Mouse (Mus musculus): ENCODE results near the gene Rad51c.
A peak's percentile ranks its signal among the peaks of the same experiment; 100 is the strongest.

Rad51c gene

DNA sequence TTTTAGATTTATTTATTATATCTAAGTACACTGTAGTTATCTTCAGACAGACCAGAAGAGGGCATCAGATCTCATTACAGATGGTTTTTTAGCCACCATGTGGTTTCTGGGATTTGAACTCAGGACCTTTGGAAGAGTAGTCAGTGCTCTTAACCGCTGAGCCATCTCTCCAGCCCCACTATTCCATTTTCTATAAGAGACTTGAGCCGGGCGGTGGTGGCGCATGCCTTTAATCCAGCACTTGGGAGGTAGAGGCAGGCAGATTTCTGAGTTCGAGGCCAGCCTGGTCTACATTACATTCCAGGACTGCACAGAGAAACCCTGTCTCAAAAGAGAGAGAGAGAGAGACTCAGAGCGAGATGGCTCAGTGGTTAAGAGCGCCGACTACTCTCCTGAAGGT lies 27.1 kb upstream of the Rad51c start:
- peak; percentile 71 for DNase-seq

DNA sequence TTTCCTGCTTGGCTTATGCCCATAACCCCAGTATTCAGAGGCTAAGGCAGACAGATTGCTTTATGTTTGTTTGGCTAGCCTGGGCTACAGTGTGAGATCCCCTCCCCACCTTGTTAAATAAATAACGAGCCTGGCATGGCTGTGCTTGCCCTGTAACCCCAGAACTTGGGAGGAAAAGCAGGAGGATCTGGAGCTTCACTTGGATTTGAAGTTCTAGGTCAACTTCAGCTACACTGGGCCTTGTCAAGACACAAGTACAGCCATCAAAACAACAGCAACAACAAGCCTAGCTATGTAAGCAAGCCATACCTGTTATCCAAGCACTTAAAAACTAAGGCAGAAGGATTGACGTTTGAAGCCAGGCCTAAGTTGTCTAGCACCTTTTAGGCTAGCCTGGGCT lies 25.6 kb upstream of the Rad51c start:
- no peak for DNase-seq

DNA sequence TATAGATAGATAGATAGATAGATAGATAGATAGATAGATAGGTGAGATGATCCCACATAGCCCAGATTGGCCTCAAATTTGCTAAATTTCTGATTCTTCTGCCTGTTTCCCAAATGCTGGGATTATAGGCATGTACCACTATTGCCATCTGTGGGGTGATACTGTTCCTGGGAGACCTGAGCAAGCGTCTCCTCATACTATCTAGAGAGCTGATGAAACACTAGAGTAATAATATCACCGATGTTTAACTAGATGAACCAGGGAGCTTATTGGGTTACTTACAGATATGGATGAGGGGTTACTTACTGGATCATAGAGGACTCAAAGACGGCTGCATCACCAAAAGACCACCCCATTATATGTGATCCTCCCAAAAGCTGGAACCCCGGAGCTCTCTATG lies 24.6 kb upstream of the Rad51c start:
- DNase-seq = peak; percentile 46

- peak; percentile 85 for DNase-seq
Observed at GRCm38 (mm10) chr11:87428051-87428673, 23.4 kb upstream of the Rad51c start.

DNA sequence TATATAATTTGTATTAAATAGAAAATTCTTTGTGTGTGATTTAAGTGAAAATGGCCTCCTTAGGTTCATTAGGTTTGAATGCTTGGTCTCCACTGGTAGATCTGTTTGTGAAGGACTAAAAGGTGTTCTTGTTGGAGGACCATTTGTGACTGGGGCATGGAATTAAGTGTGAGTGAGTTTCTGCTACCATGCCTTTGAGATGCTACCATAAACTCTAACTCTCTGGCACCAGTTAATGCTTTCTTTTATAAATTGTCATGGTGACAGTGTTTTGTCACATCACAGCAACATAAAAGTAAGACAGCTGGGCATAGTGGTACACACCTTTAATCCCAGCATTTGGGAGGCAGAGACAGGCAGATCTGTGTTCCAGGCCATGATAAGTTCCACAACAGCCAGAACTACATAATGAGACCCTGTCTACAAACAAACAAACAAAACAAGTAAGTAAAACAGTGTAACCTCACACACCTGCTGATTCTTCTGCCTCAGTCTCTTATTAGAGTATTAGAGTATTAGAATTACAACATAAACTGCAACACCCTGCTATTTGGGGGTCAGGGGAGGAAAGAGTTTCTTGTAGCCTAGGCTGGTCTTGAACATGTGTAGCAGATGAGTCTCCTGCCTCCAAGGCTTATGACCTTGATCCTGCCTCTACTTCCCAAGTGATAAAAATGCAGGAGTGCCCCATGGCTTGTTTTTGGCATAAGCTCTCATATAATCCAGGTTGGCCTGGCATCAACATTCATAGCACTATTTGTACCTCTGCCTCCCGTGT lies 22.7 kb upstream of the Rad51c start:
- DNase-seq = peak; percentile 59

DNA sequence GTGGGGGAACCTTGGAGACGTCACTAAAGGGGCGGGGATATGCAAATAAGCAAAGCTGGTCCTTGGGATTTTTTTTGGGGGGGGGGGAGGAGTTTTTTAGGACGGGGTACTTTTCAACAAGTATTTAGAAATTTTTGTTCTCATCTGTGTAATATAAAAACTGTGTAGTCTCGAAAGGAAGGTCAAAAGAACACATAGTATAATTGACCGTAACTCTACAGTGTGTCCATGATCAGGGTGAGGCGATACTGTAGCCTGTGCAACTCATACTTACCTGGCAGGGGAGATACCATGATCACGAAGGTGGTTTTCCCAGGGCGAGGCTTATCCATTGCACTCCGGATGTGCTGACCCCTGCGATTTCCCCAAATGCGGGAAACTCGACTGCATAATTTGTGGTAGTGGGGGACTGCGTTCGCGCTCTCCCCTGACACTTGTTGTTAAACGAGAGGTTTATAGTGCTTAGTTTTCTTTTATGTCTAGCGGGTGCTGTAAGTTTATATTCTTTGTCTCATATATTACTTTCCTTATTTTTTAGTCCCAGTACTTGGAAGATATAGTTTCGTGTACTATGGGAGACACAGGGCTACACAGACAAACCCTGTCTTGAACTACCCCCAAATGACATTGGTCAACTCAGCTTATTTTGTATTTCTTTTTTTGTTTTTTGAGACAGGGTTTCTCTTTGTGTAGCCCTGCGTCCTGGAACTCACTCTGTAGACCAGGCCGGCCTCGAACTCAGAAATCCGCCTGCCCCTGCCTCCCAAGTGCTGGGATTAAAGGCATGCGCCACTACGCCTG lies 21.9 kb upstream of the Rad51c start:
- DNase-seq = peak; percentile 99

- no peak for DNase-seq
Observed at GRCm38 (mm10) chr11:87426121-87426449, 21.3 kb upstream of the Rad51c start.

DNA sequence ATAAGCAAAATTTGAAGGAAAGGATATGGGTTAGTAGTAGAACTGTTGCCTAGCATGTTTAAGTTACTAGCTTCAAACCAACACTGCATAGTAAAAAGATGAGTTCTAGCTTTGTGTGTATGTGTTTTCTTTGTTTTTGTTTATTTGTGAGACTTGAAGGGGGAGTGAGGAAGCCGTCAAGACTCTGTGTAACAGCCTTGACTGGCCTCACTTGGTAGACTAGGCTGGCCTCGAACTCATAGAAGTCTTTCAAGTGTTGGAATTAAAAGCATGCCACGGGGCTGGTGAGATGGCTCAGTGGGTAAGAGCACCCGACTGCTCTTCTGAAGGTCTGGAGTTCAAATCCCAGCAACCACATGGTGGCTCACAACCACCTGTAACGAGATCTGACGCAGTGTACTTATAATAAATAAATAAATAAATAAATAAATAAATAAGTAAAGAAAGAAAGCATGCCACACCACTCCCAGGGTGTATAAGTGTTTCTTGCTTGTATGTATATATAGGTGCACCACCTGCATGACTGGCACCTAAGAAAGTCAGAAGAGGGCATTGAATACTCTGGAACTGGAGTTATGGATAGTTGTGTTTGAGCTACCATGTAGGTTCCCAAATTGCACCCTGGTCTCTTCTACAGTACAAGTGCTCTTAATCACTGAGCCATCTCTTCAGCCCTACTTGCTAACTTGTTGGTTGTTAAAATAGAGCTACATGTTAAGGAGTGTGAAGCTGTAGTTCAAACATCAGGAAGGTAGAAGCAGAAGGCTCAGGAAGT lies 19.0 kb upstream of the Rad51c start:
- DNase-seq = peak; percentile 87

GRCm38 (mm10) chr11:87422511-87423340 lies 18.0 kb upstream of the Rad51c start:
- DNase-seq = peak; percentile 99

GRCm38 (mm10) chr11:87421760-87422201 lies 17.0 kb upstream of the Rad51c start:
- DNase-seq = peak; percentile 90

GRCm38 (mm10) chr11:87420861-87421260 lies 16.1 kb upstream of the Rad51c start:
- DNase-seq = peak; percentile 35

GRCm38 (mm10) chr11:87416120-87416519 lies 11.4 kb upstream of the Rad51c start:
- DNase-seq = peak; percentile 36

DNA sequence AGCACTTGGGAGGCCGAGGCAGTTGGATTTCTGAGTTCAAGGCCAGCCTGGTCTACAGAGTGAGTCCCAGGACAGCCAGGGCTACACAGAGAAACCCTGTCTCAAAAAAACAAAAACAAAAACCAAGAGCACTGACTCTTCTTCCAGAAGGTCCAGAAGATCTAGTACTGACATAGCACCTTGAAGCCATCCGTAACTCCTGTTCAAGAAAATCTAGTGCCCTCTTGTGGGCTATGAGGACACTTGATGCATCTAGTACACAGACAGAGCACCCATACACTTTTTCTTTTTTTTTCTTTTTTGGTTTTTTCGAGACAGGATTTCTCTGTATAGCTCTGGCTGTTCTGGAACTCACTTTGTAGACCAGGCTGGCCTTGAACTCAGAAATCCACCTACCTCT lies 8.7 kb upstream of the Rad51c start:
- peak; percentile 76 for DNase-seq

DNA sequence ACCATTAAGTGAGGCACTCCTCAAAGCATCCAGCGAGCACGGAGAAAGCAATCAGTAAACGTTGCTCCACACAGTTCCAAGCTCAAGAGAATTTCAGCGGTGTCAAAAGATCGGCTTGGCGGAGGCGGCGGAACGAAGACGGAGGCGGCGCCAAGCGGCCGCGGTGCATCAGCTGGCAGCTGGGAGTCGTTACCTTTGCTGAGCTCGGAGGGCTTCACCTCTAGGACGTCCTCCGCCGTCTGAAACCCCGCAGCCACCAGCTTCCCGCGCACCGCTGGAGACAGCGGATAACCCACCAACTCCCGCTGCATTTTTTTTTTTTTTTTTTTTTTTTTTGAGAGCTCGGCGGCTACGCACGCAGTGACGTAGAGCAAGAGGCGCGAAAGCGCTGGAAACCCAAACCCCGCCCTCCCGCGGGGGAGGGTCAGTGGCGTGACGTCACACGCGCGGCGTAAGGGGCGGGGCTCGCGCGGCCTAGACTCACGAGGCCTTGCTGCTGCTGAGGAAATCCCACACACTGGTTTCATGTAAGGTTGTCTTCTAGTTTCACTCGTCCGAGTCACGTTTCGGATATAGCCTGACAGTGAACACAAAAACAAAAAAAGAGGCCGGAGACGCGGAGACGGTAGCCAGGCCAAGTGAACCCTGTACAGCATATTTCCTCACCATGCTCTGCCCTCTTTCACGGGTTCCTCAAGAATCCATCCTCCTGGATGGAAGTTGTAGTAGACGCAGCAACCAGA lies 472 bp downstream of the Rad51c start:
- DNase-seq = peak; percentile 99

- DNase-seq = peak; percentile 51
Observed at GRCm38 (mm10) chr11:87398402-87398801, 6.4 kb downstream of the Rad51c start.

- DNase-seq = peak; percentile 27
Observed at GRCm38 (mm10) chr11:87393855-87394254, 10.9 kb downstream of the Rad51c start.

- DNase-seq = peak; percentile 6
Observed at GRCm38 (mm10) chr11:87385676-87386075, 19.1 kb downstream of the Rad51c start.

- peak; percentile 71 for DNase-seq
Observed at GRCm38 (mm10) chr11:87384551-87384950, 20.2 kb downstream of the Rad51c start.

DNA sequence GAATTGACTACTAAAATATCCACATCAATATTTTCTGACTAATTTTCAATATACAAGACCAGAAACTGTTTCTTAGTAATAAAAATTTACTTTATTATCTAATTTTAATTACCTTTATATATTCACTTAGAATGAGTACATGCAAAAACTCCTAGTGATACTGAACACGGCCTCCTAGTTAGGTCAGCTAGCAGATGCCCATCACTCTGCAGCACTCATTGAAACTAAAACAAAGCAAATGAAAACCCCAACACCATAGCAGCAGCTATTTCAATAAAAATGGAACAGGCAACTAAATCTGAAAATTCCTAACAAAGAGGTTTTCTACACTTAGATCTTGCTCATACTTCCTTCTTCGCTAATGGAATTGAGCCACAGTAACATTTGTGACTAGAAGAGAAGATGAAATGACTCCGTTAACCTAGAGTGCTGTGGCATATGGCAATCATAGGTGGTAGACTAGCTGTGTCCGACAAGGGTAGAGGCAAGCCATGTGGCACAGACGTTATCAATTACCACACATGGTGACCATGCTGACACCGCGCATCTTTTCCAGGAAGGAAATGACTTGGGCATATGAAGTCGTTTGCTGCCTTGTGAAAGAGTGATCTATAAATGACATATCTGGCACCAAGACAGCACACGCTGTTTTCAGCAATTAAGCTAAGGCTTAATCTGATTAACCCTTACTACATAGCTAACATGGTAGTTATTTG lies 36.7 kb downstream of the Rad51c start:
- peak; percentile 2 for DNase-seq

GRCm38 (mm10) chr11:87367061-87367460 lies 37.7 kb downstream of the Rad51c start:
- peak; percentile 65 for DNase-seq

DNA sequence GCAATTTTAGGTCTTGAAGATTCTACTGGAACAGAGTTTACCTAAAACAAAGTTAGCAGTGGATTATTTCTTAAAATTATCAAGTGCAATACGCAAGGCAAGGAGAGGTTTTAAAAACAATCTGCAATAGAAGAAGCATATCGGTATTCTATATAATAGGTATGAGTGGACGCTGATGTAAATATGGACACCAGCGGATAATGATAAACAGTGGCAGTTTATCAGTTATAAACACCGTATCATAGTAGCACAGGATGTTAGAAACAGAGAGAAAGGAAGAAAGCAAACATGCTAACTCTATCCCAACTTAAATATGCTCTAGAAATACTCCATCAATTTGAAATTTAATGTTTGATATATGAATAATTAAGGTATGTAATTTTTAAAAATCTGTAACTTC lies 39.6 kb downstream of the Rad51c start:
- no peak for DNase-seq

Measured in heart, adult 11 months (tissue).